Mouse (Mus musculus): ENCODE data around the gene Nckipsd. TPM values are rescaled to one million over a fixed set of nuclear protein-coding genes. Genes with fewer than 3 reads are reported as not detected.

The Nckipsd gene
- polyA plus RNA-seq, 1 experiment from 2014 or later = 13.2 TPM

DNA sequence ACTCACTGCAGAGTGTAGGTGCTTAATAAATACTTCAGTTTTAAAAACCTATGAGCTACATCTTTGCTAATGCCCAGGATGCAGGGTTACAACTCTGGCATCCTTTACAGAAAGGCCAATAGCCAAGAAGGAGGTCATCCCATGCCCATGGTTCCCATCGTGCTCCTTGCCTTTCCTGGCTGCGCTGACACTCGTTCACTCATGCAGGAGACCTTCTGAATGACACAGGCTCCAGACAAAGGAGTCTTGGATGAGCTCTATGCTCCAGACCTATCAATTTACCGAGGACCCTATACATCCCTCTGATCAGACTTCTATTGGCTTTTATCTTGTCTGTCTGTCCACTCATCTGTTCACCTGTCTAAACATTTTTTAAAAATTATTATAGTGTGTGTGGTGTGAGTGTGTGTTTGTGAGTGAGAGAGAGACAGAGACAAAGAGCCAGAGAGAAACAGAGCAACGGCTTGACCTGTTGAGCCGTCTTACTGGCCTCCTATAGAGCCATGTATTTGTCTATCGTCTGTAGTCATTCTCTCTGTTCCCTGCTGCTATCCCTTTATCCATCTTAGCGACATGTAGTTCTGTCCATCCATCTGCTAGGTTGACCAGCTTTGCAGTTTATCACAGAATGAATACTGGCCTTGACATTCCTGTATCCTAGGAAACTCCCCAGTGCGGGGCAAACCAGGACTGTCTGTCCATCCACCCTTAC is 25.2 kb upstream of the Nckipsd start:
- H3K4me2 ChIP-seq (ENCODE audit: low read depth, low read length) = peak overlapping the region; percentile 51
- H3K27me3 ChIP-seq (ENCODE audit: control insufficient read depth, insufficient read depth, low read depth, low read length) = no peaks in the 10 kb centered on the region
- H3K27ac ChIP-seq (ENCODE audit: low read length) = peak overlapping the region; percentile 15; the same call in 1 of the 2 replicates
- 20% methylated on average over 9 of the region's 9 CpGs for WGBS
- peak; percentile 5; the same call in 1 of the 2 replicates for ATAC-seq (ENCODE audit: low read depth)
- H3K9me3 ChIP-seq (ENCODE audit: control insufficient read depth, low read length) = no peaks in the 10 kb centered on the region
- peak overlapping the region; percentile 88 for H3K4me3 ChIP-seq (ENCODE audit: low read length)
- no peaks in the 10 kb centered on the region; the same call in 1 of the 2 replicates for H3K36me3 ChIP-seq (ENCODE audit: control insufficient read depth, insufficient read depth, low read length)
- peaks cover 26% of the 10 kb centered on the region for H3K4me1 ChIP-seq (replicated peaks; ENCODE audit: control insufficient read depth, insufficient read depth, low read length)
- peak overlapping the region; percentile 98 for H3K9ac ChIP-seq (ENCODE audit: low read length)

DNA sequence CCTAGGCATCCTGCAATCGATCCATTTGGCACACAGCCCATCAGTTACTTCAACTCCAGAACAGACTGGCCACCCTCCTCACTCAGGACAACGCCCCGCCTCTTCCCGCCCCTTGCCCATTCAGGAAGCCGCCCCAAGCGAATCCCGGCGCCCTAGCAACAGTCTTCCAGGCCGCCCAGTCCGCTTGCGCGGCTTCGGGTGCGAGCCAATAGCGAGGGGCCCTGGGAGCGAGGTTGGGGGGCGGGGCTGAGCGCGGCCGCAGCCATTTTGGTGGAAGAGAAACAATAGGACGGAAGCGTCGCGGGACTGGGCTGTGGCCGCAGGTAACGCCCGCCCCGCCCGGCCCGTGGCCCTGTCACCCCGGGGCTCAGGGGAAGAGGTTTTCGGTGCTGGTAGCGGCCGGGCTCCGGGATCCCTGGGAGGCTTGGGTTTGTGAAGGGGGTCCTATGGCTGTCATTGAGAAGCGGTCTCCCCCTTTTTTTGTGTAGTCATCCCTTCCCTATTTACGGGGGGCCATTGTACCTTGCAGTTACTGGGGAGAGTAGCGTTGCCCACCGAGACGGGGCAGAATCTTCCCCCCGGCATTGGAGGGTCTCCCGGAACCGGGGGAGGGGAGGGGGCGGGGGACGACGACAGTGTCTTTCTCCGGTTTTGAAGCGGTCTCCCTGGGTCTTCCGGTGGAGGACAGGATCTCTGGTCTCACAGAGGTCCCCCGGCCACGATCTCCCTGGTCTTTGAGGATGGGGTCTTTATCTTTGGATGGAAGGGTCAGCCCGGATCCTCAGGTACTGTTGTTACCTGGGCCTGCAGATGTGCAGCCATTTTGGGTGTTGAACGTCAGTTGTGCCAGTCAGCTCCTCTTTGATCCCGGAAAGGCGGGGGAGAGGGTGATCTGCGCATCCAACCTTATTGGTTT is 24.4 kb upstream of the Nckipsd start, which contains the start of gene Ip6k2:
Gene Ip6k2 (plus strand): TSS at position 249 of the 916 bp plus-strand sequence.
- peak; percentile 99 for ATAC-seq (ENCODE audit: low read depth)
- peak within 1 kb of the TSS; percentile 88 for H3K4me3 ChIP-seq (ENCODE audit: low read length)
- WGBS = under 1% methylated on average over 56 of the region's 56 CpGs
- peak within 1 kb of the TSS; percentile 98 for H3K9ac ChIP-seq (ENCODE audit: low read length)
- no peaks in the 10 kb centered on the region; the same call in 1 of the 2 replicates for H3K36me3 ChIP-seq (ENCODE audit: control insufficient read depth, insufficient read depth, low read length)
- peak within 1 kb of the TSS; percentile 89 for H3K27ac ChIP-seq (ENCODE audit: low read length)
- peak within 1 kb of the TSS; percentile 60 for H3K4me2 ChIP-seq (ENCODE audit: low read depth, low read length)
- H3K4me1 ChIP-seq (replicated peaks; ENCODE audit: control insufficient read depth, insufficient read depth, low read length) = peaks cover 32% of the 10 kb centered on the region
- H3K27me3 ChIP-seq (ENCODE audit: control insufficient read depth, insufficient read depth, low read depth, low read length) = no peaks in the 10 kb centered on the region
- no peaks in the 10 kb centered on the region for H3K9me3 ChIP-seq (ENCODE audit: control insufficient read depth, low read length)

DNA sequence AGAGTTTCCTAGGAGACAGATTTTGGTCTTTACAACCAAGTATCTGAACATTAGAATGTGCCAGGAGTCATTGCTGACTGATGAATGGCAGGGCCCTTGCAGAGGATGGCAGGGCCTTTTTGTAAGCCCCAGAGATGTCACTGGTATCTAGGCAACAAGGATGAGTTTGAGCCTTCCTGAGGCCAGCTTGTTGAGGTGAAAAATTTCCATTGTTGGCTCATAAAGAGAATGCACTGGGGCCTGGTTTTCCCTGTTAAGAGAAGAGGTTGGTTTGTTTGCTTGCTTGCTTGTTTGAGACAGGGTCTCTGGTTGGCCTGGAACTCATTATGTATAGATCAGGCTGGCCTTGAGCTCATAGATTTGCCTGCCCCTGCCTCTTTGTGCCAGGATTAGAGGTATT is 22.8 kb upstream of the Nckipsd start:
- Histone ChIP-seq H3K36me3 (ENCODE audit: control insufficient read depth, insufficient read depth, low read length) (no peaks in the 10 kb centered on the region; the same call in 1 of the 2 replicates), H3K9ac (ENCODE audit: low read length) (0 out of 2 replicates have a peak overlapping the region, but pooled peaks have one; percentile 24), H3K4me1 (replicated peaks; ENCODE audit: control insufficient read depth, insufficient read depth, low read length) (peaks cover 36% of the 10 kb centered on the region), H3K9me3 (ENCODE audit: control insufficient read depth, low read length) (no peaks in the 10 kb centered on the region), H3K4me3 (ENCODE audit: low read length) (peak overlapping the region; percentile 88), H3K27me3 (ENCODE audit: control insufficient read depth, insufficient read depth, low read depth, low read length) (no peaks in the 10 kb centered on the region), H3K4me2 (ENCODE audit: low read depth, low read length) (peak overlapping the region; percentile 60), H3K27ac (ENCODE audit: low read length) (no peak overlapping the region)
- ATAC-seq (ENCODE audit: low read depth) = no peak

DNA sequence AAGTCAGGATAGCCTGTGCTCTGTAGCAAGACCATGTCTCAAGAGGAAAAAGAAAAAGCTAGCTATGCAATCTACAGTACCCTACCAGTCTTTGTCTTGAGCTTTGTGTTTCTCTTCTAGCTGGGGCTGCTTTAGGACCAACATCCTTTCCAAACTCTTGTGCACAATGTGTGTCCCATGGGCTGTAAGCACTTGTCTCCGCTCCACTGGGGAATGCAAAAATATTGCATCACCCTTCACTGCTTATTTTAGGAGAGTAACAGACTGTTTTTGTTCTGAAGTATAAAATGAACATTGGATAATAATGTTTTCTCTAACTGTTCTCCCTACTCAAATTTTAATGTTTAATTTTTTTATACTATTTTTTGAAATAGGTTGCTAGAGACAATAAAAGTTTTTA is 21.7 kb upstream of the Nckipsd start:
- Histone ChIP-seq H3K4me3 (ENCODE audit: low read length) (no peak overlapping the region), H3K9me3 (ENCODE audit: control insufficient read depth, low read length) (no peaks in the 10 kb centered on the region), H3K36me3 (ENCODE audit: control insufficient read depth, insufficient read depth, low read length) (no peaks in the 10 kb centered on the region; the same call in 1 of the 2 replicates), H3K9ac (ENCODE audit: low read length) (no peak overlapping the region), H3K4me1 (replicated peaks; ENCODE audit: control insufficient read depth, insufficient read depth, low read length) (peaks cover 32% of the 10 kb centered on the region), H3K27me3 (ENCODE audit: control insufficient read depth, insufficient read depth, low read depth, low read length) (no peaks in the 10 kb centered on the region), H3K27ac (ENCODE audit: low read length) (no peak overlapping the region), H3K4me2 (ENCODE audit: low read depth, low read length) (no peak overlapping the region)
- 42% methylated on average over 1 of the region's 1 CpGs for WGBS
- ATAC-seq (ENCODE audit: low read depth) = no peak

DNA sequence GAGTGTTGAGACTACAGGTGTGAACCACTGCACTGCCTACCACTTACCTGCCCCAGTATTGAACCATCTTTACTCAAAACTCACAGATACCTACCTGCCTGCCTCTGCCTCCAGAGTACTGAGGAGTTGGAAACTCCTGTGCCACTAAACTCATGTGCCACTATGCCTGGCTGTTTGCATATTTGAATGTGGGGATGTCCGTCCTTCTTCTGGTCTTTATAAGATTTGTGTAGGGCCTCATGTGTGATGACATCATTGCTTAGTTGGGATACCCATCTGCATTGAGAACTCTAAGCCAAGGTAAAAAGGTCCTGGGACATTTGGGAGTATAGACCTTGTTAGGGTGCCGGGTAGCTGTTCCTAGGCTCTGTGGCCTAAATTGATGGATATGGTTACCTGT is 21.1 kb upstream of the Nckipsd start:
- Histone ChIP-seq H3K4me3 (ENCODE audit: low read length) (no peak overlapping the region), H3K27ac (ENCODE audit: low read length) (no peak overlapping the region), H3K4me1 (replicated peaks; ENCODE audit: control insufficient read depth, insufficient read depth, low read length) (peaks cover 29% of the 10 kb centered on the region), H3K9ac (ENCODE audit: low read length) (no peak overlapping the region), H3K27me3 (ENCODE audit: control insufficient read depth, insufficient read depth, low read depth, low read length) (no peaks in the 10 kb centered on the region), H3K4me2 (ENCODE audit: low read depth, low read length) (no peak overlapping the region), H3K9me3 (ENCODE audit: control insufficient read depth, low read length) (no peaks in the 10 kb centered on the region), H3K36me3 (ENCODE audit: control insufficient read depth, insufficient read depth, low read length) (no peaks in the 10 kb centered on the region; the same call in 1 of the 2 replicates)
- no peak for ATAC-seq (ENCODE audit: low read depth)
- WGBS = 81% methylated on average over 2 of the region's 2 CpGs

DNA sequence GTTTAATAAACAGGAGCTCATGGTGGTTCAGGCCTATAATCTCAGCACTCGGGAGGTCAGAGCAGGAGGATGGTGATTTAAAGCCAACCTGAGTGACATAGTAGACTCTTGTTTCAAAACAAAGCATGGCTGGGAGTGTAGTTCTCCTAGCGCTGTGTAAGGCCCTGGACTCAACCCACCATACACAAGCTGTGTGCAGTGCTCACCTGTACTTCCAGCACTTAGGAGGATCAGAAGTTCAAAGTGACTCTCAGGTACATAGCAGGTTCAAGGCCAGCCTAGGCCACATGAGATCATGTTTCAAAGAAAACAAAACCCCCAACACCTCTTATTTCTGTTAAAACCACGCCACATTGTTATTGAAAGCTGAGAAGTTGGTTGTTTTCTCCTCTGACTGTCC is 19.5 kb upstream of the Nckipsd start:
- Histone ChIP-seq H3K4me2 (ENCODE audit: low read depth, low read length) (no peak overlapping the region), H3K9me3 (ENCODE audit: control insufficient read depth, low read length) (no peaks in the 10 kb centered on the region), H3K4me3 (ENCODE audit: low read length) (no peak overlapping the region), H3K27me3 (ENCODE audit: control insufficient read depth, insufficient read depth, low read depth, low read length) (no peaks in the 10 kb centered on the region), H3K36me3 (ENCODE audit: control insufficient read depth, insufficient read depth, low read length) (no peaks in the 10 kb centered on the region; the same call in 1 of the 2 replicates), H3K9ac (ENCODE audit: low read length) (no peak overlapping the region), H3K27ac (ENCODE audit: low read length) (no peak overlapping the region), H3K4me1 (replicated peaks; ENCODE audit: control insufficient read depth, insufficient read depth, low read length) (peaks cover 35% of the 10 kb centered on the region)
- no peak for ATAC-seq (ENCODE audit: low read depth)
- 61% methylated on average over 3 of the region's 3 CpGs for WGBS

DNA sequence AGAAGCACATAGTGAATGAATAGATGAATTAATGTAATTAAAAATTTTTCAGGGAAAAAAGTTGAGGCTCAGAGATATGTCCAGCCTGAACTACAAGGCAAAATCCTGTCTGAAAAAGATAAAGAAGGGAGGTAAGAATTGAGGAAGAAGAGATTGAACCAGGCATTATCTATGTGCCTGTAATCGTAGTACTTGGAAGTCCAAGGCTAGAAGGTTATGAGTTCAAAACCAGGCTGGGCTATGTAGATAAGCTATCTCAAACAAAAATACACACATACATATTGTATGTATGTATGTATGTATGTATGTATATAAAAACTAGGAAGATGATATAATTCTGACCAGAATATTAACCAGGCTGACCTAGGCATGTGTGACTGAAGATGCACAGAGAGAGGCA is 15.9 kb upstream of the Nckipsd start:
- H3K9me3 ChIP-seq (ENCODE audit: control insufficient read depth, low read length) = no peaks in the 10 kb centered on the region
- WGBS = 55% methylated on average over 1 of the region's 1 CpGs
- no peak for ATAC-seq (ENCODE audit: low read depth)
- H3K27ac ChIP-seq (ENCODE audit: low read length) = no peak overlapping the region
- H3K4me3 ChIP-seq (ENCODE audit: low read length) = no peak overlapping the region
- no peak overlapping the region for H3K4me2 ChIP-seq (ENCODE audit: low read depth, low read length)
- H3K27me3 ChIP-seq (ENCODE audit: control insufficient read depth, insufficient read depth, low read depth, low read length) = no peaks in the 10 kb centered on the region
- H3K4me1 ChIP-seq (replicated peaks; ENCODE audit: control insufficient read depth, insufficient read depth, low read length) = peaks cover 44% of the 10 kb centered on the region
- no peak overlapping the region for H3K9ac ChIP-seq (ENCODE audit: low read length)
- H3K36me3 ChIP-seq (ENCODE audit: control insufficient read depth, insufficient read depth, low read length) = peaks cover 10% of the 10 kb centered on the region

DNA sequence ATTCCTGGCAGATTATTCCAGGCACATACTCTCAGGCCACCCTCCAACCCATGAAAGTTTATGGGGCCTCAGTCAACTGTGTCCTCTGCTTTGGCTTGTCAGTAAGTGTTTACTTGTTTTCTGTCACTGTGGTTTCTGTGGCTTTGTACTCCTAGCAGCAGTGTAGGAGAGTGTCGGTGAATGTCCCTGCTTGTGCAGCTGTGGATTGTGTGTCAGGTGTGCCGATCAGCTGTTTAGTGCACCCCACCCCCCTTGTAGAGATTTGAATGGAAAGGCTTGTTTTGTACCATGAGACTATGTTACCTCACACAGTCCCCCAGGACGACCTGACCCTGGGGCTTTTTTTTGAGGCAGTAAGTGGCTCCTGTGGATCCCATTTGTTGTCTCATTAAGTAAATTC is 15.4 kb upstream of the Nckipsd start:
- no peak overlapping the region for H3K4me3 ChIP-seq (ENCODE audit: low read length)
- no peak overlapping the region for H3K9ac ChIP-seq (ENCODE audit: low read length)
- H3K4me1 ChIP-seq (replicated peaks; ENCODE audit: control insufficient read depth, insufficient read depth, low read length) = peaks cover 44% of the 10 kb centered on the region
- H3K36me3 ChIP-seq (ENCODE audit: control insufficient read depth, insufficient read depth, low read length) = peaks cover 14% of the 10 kb centered on the region
- H3K9me3 ChIP-seq (ENCODE audit: control insufficient read depth, low read length) = no peaks in the 10 kb centered on the region
- WGBS = 38% methylated on average over 3 of the region's 3 CpGs
- no peak overlapping the region for H3K27ac ChIP-seq (ENCODE audit: low read length)
- ATAC-seq (ENCODE audit: low read depth) = no peak
- H3K4me2 ChIP-seq (ENCODE audit: low read depth, low read length) = no peak overlapping the region
- no peaks in the 10 kb centered on the region for H3K27me3 ChIP-seq (ENCODE audit: control insufficient read depth, insufficient read depth, low read depth, low read length)

DNA sequence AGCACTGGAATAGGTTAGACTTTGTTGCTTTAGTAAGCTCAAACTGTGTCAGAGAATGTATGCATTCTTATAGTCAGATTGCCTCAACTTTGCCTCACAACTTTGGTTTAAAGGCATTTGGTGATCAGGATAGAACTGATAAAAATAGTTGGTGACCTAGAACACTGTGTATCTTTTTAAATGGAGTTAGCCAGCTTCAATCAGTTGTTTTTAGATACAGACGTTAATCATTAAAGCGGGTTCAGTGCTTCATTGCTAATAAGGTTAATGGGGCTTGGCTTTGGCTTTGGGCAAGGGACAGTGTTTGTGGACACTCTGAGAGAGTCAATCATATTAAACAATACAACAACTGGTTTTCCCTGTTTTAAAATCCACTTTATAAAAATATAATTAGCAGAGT is 12.9 kb upstream of the Nckipsd start:
- Histone ChIP-seq H3K9ac (ENCODE audit: low read length) (no peak overlapping the region), H3K4me2 (ENCODE audit: low read depth, low read length) (no peak overlapping the region), H3K4me1 (replicated peaks; ENCODE audit: control insufficient read depth, insufficient read depth, low read length) (peaks cover 34% of the 10 kb centered on the region), H3K27ac (ENCODE audit: low read length) (no peak overlapping the region), H3K9me3 (ENCODE audit: control insufficient read depth, low read length) (no peaks in the 10 kb centered on the region), H3K27me3 (ENCODE audit: control insufficient read depth, insufficient read depth, low read depth, low read length) (no peaks in the 10 kb centered on the region), H3K4me3 (ENCODE audit: low read length) (no peak overlapping the region), H3K36me3 (ENCODE audit: control insufficient read depth, insufficient read depth, low read length) (peaks cover 36% of the 10 kb centered on the region)
- WGBS = 61% methylated on average over 2 of the region's 2 CpGs
- no peak for ATAC-seq (ENCODE audit: low read depth)

Data from lung, embryonic 16.5 days (tissue).